Mouse (Mus musculus) c-Kit-negative CD71-positive TER-119-positive erythroid progenitor cells, embryonic 14.5 days (primary cell): Measurements from ENCODE around the gene Olfr1474.
"Not testable (repeated sequence)": the region's sequence is repeated elsewhere in the genome, so short reads cannot be mapped to it uniquely, and the experiment has no call there.

Source experiments
- DNase-seq: peaks from one replicate; pipeline ENCODE4 v3.0.0-alpha.2; 2013; ENCODE audit warnings: low read depth, low spot score

The Olfr1474 gene

DNA sequence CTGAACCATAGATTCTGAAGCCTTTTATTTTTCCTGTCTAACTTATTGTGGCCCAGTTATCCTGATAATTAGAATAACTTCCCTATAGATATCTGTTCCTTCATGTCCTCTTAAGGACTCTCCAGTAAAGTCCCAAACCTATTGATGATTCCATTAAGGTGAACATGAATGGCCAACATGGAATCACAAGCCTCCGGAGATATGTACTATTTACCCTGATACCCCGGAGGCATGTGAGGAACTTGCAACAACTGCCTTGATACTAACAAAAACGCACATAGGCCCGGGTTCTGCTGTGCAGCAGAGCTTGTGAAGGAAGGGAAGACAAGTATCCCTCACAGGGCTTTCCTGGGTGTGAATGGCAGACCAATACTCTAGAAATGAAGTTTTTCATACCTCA lies at the start of gene Olfr1474:
Gene Olfr1474 (plus strand): TSS at position 301 of the 400 bp plus-strand sequence.
- not testable (repeated sequence) for DNase-seq

DNA sequence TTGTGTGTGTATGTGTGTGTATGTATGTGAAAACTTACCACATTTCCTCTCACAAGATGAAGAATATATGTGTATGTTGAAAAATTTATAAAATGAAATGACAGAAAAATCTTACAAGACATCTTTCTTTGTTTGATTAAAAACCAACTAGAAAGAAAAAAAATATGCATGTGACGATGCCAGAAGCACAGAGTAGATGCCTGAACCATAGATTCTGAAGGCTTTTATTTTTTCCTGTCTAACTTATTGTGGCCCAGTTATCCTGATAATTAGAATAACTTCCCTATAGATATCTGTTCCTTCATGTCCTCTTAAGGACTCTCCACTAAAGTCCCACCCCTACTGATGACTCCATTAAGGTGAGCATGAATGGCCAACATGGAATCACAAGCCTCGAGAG lies 26.3 kb upstream of the Olfr1474 start, which contains the start of gene Olfr1471:
Gene Olfr1471 (plus strand): TSS at position 301 of the 400 bp plus-strand sequence.
- not testable (repeated sequence) for DNase-seq

DNA sequence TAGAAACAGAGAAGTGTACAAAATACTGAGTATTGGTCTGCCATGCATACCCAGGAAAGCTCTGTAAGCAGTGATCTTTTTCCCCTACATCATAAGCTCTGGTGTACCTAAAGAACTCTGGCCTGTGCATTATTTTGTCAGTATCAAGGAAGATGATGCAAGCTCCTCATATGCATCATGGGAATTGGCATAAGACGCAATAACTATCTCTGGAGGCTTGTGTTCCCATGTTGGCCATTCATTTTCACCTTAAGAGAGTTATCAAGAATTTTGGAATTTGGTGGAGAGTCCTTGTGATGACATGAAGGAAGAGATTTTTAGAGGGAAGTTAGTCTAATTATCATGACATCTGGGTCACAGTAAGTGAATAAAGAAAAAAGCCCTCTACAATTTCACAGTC lies 13.4 kb upstream of the Olfr1474 start, which contains the start of gene Olfr1472:
Gene Olfr1472 (minus strand): TSS at position 101 of the 400 bp plus-strand sequence.
- no peak for DNase-seq

DNA sequence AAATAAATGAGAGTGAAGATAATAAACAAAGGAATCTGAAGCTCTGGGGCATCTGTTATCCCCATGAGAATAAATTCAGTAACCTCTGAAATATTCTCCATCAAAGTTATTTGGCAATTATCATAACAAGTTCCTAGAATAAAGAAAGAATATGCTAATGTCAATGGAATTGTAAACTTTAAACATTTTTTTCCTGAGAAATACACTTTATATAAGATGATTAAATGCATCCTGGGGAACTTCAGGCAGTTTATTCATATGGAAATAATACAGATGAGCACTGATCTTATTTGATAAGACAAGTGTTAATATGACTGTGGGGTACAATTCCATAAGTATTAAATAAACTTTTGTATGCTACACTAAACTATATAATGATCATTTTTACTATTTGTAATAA lies 10.7 kb downstream of the Olfr1474 start, which contains the start of gene Olfr1475:
Gene Olfr1475 (minus strand): TSS at position 101 of the 400 bp plus-strand sequence.
- no peak for DNase-seq

DNA sequence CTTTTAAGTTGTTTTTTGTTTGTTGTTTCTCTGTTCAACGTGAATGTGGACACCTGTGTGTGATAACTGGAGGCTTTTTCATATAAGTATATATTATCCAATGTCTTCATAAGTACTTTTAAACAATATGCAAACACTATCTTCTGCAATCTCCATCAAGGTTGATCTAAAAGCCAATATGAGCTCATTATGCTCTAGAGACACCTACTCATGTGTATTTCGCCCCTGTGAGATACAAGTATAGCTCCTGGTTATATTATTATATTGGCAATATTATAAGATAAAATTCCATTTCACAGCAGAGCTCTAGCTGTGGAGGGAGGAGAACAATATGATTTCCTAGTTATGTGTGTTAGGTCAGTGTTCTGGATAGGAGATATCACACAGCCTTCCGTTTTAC lies 30.9 kb downstream of the Olfr1474 start, which contains the start of gene Olfr1477:
Gene Olfr1477 (plus strand): TSS at position 301 of the 400 bp plus-strand sequence.
- no peak for DNase-seq
